Mouse (Mus musculus): ENCODE measurements around the gene Sapcd1. TPM values are rescaled to one million over a fixed set of nuclear protein-coding genes. Genes with fewer than 3 reads are reported as not detected.
"Not testable (repeated sequence)": the region's sequence is repeated elsewhere in the genome, so short reads cannot be mapped to it uniquely, and the experiment has no call there.

The Sapcd1 gene
- polyA plus RNA-seq, 1 experiment from 2014 or later, result 4.3 TPM

DNA sequence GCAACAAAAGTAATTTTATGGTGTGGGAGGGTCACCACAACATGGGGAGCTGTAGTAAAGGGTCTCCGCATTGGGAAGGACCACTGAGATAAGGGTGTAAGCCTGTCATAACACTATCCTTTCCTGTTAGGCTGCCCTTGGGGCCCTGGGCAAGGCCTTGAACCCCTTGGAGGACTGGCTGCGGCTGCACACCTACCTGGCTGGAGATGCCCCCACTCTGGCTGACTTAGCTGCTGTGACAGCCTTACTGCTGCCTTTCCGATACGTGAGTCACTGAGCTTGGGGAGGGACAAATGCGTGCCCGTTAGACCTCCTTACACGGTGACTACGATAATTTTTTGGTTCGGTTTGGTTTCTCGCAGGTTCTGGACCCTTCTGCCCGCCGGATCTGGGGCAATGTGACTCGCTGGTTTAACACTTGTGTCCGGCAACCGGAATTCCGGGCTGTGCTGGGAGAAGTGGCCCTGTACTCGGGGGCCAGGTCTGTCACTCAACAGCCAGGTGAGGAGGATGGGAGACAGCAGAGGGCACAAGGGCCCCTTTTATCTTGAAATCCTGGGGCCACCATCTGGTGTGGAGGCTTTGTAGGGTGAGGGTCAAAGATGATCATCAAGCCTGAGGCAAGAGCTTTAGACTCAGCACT, 23.6 kb downstream of the Sapcd1 start:
- Histone ChIP-seq H3K27ac (ENCODE audit: low read length) (no peak overlapping the region), H3K27me3 (ENCODE audit: control insufficient read depth, insufficient read depth, low read depth, low read length) (no peaks in the 10 kb centered on the region), H3K4me1 (replicated peaks; ENCODE audit: control insufficient read depth, insufficient read depth, low read length) (peaks cover 16% of the 10 kb centered on the region), H3K9ac (ENCODE audit: low read length) (no peak overlapping the region), H3K4me3 (ENCODE audit: low read length) (no peak overlapping the region), H3K9me3 (ENCODE audit: control insufficient read depth, low read length) (no peaks in the 10 kb centered on the region), H3K36me3 (ENCODE audit: control insufficient read depth, insufficient read depth, low read length) (peaks cover 20% of the 10 kb centered on the region), H3K4me2 (ENCODE audit: low read depth, low read length) (no peak overlapping the region)
- no peak for ATAC-seq (ENCODE audit: low read depth)
- WGBS, result 92% methylated on average over 17 of the region's 17 CpGs

DNA sequence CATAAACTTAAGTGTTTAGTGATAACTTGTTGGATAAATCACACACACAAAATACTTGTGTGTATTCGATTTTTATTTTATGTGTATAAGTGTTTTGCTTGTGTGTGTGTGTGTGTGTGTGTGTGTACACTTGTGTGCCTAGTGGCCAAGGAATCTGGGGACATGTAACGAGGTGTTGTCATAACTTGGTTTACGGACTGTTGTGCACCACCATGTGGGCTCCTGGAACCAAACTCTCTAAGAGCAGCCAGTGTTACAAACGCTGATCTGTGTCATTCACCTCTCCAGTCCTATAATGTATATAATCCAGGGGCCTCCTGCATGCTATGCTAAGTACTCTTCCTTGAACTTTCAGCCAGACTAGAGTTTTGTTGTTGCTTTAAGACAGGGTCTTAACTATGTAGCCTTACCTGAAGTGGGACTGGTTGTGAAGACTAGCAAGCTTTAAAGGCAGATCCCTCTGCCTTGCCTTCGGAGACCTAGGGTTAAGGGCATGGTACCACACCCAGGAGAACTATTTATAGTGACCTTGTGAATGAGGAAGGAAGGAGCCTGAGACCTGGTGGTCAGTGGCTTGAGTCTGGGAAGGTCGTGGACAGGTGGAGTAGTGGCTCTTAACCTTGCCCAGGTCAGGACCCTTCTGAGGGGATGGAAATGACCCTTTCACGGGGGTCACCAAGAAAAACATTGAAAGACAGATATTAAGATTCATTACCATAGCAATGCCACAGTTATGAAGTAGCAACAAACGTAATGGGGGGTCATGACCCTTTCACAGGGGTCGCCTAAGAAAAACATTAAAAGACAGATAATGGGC, 24.6 kb downstream of the Sapcd1 start:
- H3K9me3 ChIP-seq (ENCODE audit: control insufficient read depth, low read length), result no peaks in the 10 kb centered on the region
- H3K4me2 ChIP-seq (ENCODE audit: low read depth, low read length), result peak overlapping the region; percentile 98; the same call in 1 of the 2 replicates
- 41% methylated on average over 9 of the region's 9 CpGs for WGBS
- no peak overlapping the region for H3K27ac ChIP-seq (ENCODE audit: low read length)
- no peak for ATAC-seq (ENCODE audit: low read depth)
- peaks cover 19% of the 10 kb centered on the region for H3K36me3 ChIP-seq (ENCODE audit: control insufficient read depth, insufficient read depth, low read length)
- H3K27me3 ChIP-seq (ENCODE audit: control insufficient read depth, insufficient read depth, low read depth, low read length), result no peaks in the 10 kb centered on the region
- H3K4me1 ChIP-seq (replicated peaks; ENCODE audit: control insufficient read depth, insufficient read depth, low read length), result peaks cover 26% of the 10 kb centered on the region
- H3K9ac ChIP-seq (ENCODE audit: low read length), result peak overlapping the region; percentile 96; the same call in 1 of the 2 replicates
- H3K4me3 ChIP-seq (ENCODE audit: low read length), result no peak overlapping the region

DNA sequence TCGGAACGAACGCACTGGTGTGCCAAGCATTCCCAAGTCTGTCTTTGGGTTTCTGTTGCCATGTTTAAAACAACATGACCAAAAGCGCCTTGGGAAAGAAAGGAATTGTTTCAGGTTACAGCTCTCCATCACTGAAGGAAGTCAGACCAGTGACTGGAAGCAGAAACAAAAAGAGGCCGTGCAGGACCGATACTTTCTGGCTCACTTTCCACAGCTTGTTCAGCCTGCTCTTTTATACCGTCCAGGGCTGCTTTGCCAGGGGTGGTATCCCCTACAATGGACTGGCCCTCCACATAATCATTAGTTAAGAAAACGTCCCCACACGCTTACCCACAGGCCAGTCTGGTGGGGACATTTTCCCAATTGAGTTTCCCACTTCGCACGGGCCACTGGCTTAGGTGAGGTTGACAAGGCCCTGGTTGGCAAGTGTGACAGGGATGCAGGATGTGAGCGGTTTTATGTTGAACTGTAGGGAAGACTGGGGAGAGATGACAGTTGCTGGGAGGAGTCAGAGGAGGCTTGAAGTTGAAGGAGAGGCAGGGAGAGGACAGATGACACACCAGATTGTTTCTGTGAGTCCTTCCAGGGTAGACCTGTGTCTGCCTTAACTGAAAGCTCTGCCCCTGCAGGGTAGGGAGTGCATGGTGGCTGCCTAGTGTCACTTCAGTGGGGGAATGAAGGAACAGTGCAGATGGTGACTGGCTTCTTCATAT, 25.5 kb downstream of the Sapcd1 start:
- H3K9ac ChIP-seq (ENCODE audit: low read length), result peak overlapping the region; percentile 96
- WGBS, result 2% methylated on average over 12 of the region's 12 CpGs
- peaks cover 35% of the 10 kb centered on the region for H3K4me1 ChIP-seq (replicated peaks; ENCODE audit: control insufficient read depth, insufficient read depth, low read length)
- peak overlapping the region; percentile 98 for H3K4me2 ChIP-seq (ENCODE audit: low read depth, low read length)
- H3K27me3 ChIP-seq (ENCODE audit: control insufficient read depth, insufficient read depth, low read depth, low read length), result no peaks in the 10 kb centered on the region
- peak overlapping the region; percentile 99 for H3K27ac ChIP-seq (ENCODE audit: low read length)
- peaks cover 20% of the 10 kb centered on the region for H3K36me3 ChIP-seq (ENCODE audit: control insufficient read depth, insufficient read depth, low read length)
- H3K4me3 ChIP-seq (ENCODE audit: low read length), result peak overlapping the region; percentile 87
- no peaks in the 10 kb centered on the region for H3K9me3 ChIP-seq (ENCODE audit: control insufficient read depth, low read length)
- no peak for ATAC-seq (ENCODE audit: low read depth)

DNA sequence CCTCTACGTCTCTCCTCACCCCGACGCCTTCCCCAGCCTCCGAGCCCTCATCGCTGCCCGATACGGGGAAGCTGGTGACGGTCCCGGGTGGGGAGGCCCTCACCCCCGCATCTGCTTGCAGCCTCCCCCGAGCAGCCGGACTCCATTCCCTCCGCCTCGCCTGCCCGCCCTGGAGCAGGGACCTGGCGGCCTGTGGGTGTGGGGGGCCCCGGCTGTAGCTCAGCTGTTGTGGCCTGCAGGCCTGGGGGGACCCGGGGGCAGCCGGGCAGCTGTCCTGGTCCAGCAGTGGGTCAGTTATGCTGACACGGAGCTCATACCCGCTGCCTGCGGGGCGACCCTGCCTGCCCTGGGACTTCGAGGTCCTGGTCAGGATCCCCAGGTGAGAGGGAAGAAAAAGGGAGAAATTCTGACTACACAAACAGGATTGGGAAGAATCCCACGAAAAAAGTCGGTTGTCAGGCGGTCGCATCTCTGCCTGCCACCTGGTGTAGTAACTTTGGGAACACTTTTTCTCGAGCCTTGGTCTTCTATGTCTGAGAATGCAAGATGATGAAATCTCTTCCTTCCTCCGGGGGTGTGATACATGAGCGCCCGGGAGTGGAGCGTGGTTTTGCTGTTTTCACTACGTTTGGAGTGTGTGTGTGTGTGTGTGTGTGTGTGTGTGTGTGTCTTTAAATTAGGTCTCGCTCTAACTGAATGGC, 26.2 kb downstream of the Sapcd1 start:
- Histone ChIP-seq H3K36me3 (ENCODE audit: control insufficient read depth, insufficient read depth, low read length) (peaks cover 18% of the 10 kb centered on the region), H3K9me3 (ENCODE audit: control insufficient read depth, low read length) (no peaks in the 10 kb centered on the region), H3K27ac (ENCODE audit: low read length) (peak overlapping the region; percentile 99), H3K4me2 (ENCODE audit: low read depth, low read length) (peak overlapping the region; percentile 98), H3K27me3 (ENCODE audit: control insufficient read depth, insufficient read depth, low read depth, low read length) (no peaks in the 10 kb centered on the region), H3K4me3 (ENCODE audit: low read length) (peak overlapping the region; percentile 87), H3K9ac (ENCODE audit: low read length) (peak overlapping the region; percentile 96), H3K4me1 (replicated peaks; ENCODE audit: control insufficient read depth, insufficient read depth, low read length) (peaks cover 41% of the 10 kb centered on the region)
- ATAC-seq (ENCODE audit: low read depth), result no peak; the same call in 1 of the 2 replicates
- under 1% methylated on average over 34 of the region's 35 CpGs for WGBS

DNA sequence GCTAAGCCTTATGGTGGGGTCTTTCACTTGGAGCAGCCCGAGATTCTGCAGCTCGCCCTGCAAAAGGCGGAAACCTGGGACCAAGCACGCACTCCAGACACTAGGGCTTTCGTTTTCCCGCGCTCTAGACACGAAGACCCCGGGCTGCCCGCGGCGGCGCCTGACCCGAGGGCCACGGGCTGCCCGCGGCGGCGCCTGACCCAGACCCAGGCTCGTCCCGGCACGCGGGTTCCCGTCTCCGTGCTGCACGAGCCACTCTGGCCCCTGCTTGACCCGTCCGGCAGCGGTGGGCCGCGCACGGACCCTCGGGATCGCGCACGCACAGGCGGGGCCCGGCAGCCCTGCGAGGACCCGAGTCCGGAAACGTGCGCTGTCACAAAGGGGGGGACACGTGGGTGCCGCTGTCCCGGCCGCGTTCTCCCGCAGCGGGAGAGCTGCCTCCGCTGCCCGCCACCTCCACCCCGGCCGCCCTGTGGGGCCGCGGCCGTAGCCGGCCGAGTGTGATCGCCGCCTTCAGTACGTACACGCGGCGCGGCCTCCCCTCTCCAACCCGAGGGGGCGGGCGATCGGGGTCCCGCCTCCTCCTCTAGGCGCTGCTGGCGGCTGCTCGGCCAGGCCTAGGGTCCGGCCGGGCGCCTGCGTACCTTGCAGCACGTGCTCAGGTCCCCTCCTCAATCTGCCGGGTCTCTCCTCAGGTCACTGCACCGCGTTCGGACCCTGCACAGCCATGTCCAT, 26.9 kb downstream of the Sapcd1 start, which contains the start of gene Vars:
TSS of gene Vars (plus strand) at position 271 of the 735 bp plus-strand sequence.
- H3K4me2 ChIP-seq (ENCODE audit: low read depth, low read length), result peak within 1 kb of the TSS; percentile 98
- WGBS, result under 1% methylated on average over 73 of the region's 83 CpGs
- peak within 1 kb of the TSS; percentile 99 for H3K27ac ChIP-seq (ENCODE audit: low read length)
- H3K4me1 ChIP-seq (replicated peaks; ENCODE audit: control insufficient read depth, insufficient read depth, low read length), result peaks cover 42% of the 10 kb centered on the region
- peak within 1 kb of the TSS; percentile 87 for H3K4me3 ChIP-seq (ENCODE audit: low read length)
- ATAC-seq (ENCODE audit: low read depth), result peak; percentile 91
- peak within 1 kb of the TSS; percentile 96 for H3K9ac ChIP-seq (ENCODE audit: low read length)
- H3K36me3 ChIP-seq (ENCODE audit: control insufficient read depth, insufficient read depth, low read length), result peaks cover 18% of the 10 kb centered on the region
- no peaks in the 10 kb centered on the region for H3K9me3 ChIP-seq (ENCODE audit: control insufficient read depth, low read length)
- H3K27me3 ChIP-seq (ENCODE audit: control insufficient read depth, insufficient read depth, low read depth, low read length), result no peaks in the 10 kb centered on the region

DNA sequence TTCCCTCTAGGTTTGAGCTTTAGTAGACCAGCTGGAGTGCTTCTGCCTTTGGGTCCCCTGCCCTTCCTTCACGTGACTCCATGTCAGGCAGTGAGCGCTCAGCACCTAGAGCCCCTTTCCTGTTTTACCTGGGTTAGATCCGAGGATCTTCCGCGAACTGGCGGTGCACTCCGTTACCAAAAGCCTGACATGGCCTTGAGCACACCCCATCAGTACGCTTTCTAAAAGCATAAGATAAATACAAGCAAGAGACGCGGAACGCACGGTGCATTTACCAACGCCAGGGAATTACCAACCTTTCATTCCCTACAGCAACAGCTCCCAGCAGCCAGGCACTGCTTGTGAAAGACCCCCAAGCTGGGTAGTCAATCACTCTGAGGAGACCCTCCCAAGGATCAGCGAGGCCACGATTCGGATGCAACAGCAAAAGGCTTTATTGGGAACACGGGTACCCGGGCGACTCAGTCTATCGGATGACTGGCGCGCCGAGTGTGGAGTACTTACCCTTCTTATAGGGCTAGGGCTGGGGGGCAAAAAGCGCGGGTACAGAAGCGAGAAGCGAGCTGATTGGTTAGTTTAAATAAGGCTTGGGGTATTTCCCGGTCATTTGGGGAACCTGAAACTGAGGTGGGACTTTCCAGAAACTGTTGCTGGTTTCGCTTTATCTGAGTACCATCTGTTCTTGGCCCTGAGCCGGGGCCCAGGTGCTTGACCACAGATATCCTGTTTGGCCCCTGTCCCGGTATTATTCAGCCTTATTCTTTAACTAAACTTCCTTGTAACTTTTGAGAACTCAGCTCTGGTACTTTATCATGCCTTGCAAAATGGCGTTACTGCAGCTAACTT, 27.7 kb downstream of the Sapcd1 start:
- peak; percentile 35 for ATAC-seq (ENCODE audit: low read depth)
- H3K4me1 ChIP-seq (replicated peaks; ENCODE audit: control insufficient read depth, insufficient read depth, low read length), result peaks cover 42% of the 10 kb centered on the region
- H3K9me3 ChIP-seq (ENCODE audit: control insufficient read depth, low read length); H3K27me3 ChIP-seq (ENCODE audit: control insufficient read depth, insufficient read depth, low read depth, low read length): not testable (repeated sequence)
- WGBS, result 7% methylated on average over 29 of the region's 32 CpGs
- H3K27ac ChIP-seq (ENCODE audit: low read length), result peak overlapping the region; percentile 99
- H3K4me2 ChIP-seq (ENCODE audit: low read depth, low read length), result peak overlapping the region; percentile 98
- peak overlapping the region; percentile 96 for H3K9ac ChIP-seq (ENCODE audit: low read length)
- H3K4me3 ChIP-seq (ENCODE audit: low read length), result peak overlapping the region; percentile 87
- H3K36me3 ChIP-seq (ENCODE audit: control insufficient read depth, insufficient read depth, low read length), result peaks cover 12% of the 10 kb centered on the region

DNA sequence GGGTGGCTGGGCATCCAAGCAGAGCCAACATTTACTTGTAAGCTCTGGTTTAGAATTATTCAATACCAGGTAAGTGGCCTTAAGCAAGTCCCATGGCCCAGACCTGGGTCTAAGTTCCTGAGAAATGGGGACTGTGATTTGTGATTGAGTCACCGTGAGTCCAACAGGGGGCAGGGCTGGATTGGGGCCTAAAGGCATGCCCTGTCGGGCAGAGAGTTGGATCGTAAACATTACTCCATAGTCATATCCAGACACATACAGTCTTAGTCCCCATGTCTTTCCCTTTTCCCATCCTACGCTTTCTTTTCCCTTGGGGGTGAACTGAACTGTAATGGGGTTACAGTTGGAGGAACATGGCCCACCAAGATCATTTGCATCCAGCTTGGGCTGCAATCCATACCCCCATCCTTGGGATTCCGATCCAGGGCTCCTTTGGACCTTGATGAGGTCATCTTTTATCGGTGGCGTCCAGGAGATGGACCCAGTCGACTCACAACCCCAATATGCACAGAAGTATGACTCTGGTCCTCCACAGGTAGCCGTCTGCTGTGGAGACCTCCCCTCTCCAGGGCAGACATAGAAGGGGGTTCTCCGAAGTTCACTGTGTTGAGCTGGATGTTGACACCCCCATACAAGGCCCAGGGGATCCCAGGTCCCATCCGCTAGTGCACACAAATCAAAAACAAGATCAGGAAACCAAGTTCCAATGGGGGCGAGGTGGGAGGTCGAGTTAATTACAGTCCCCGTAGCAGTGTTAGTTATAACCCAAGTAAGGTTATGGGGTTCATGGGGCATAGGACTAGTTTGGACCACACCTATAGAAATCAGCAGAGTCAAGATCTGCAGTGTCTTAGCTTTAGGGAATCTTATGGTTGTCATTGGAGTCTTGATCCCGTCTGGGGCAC, 29.0 kb downstream of the Sapcd1 start:
- Histone ChIP-seq H3K27me3 (ENCODE audit: control insufficient read depth, insufficient read depth, low read depth, low read length) (no peaks in the 10 kb centered on the region), H3K4me2 (ENCODE audit: low read depth, low read length) (peak overlapping the region; percentile 98), H3K36me3 (ENCODE audit: control insufficient read depth, insufficient read depth, low read length) (peaks cover 8% of the 10 kb centered on the region), H3K9ac (ENCODE audit: low read length) (peak overlapping the region; percentile 72), H3K27ac (ENCODE audit: low read length) (no peak overlapping the region), H3K9me3 (ENCODE audit: control insufficient read depth, low read length) (no peaks in the 10 kb centered on the region), H3K4me3 (ENCODE audit: low read length) (peak overlapping the region; percentile 49), H3K4me1 (replicated peaks; ENCODE audit: control insufficient read depth, insufficient read depth, low read length) (peaks cover 42% of the 10 kb centered on the region)
- no peak for ATAC-seq (ENCODE audit: low read depth)
- WGBS, result 89% methylated on average over 15 of the region's 15 CpGs
